Mouse (Mus musculus): ENCODE results near the gene Sh2d6.
"Not testable (repeated sequence)": the region's sequence is repeated elsewhere in the genome, so short reads cannot be mapped to it uniquely, and the experiment has no call there.

Sh2d6 gene

GRCm38 (mm10) chr6:72535165-72535564 is 13.7 kb upstream of the Sh2d6 start:
- peak; percentile 73 to 87 for DNase-seq (ENCODE audit: low spot score in 2 of 2)

GRCm38 (mm10) chr6:72534035-72534809 is 12.7 kb upstream of the Sh2d6 start:
- DNase-seq (ENCODE audit: low spot score in 2 of 2), result peak in 1 of 2 experiments; percentile 62

GRCm38 (mm10) chr6:72533555-72533954 is 12.0 kb upstream of the Sh2d6 start:
- not testable (repeated sequence) for DNase-seq (ENCODE audit: low spot score in 2 of 2)

- no peak for DNase-seq (ENCODE audit: low spot score in 2 of 2)
These were observed 11.1 kb upstream of the Sh2d6 start for GRCm38 (mm10) chr6:72532580-72532979.

GRCm38 (mm10) chr6:72528410-72529151 is 7.1 kb upstream of the Sh2d6 start:
- no peak for DNase-seq (ENCODE audit: low spot score in 2 of 2)

GRCm38 (mm10) chr6:72527070-72527469 is 5.6 kb upstream of the Sh2d6 start:
- DNase-seq (ENCODE audit: low spot score in 2 of 2), result no peak

GRCm38 (mm10) chr6:72524160-72524559 is 2.7 kb upstream of the Sh2d6 start:
- no peak for DNase-seq (ENCODE audit: low spot score in 2 of 2)

- DNase-seq (ENCODE audit: low spot score in 2 of 2), result no peak
These were observed 1.7 kb upstream of the Sh2d6 start for GRCm38 (mm10) chr6:72523222-72523621.

- no peak for DNase-seq (ENCODE audit: low spot score in 2 of 2)
These were observed 781 bp upstream of the Sh2d6 start for GRCm38 (mm10) chr6:72522288-72522687.

- DNase-seq (ENCODE audit: low spot score in 2 of 2), result no peak
These were observed 603 bp downstream of the Sh2d6 start for GRCm38 (mm10) chr6:72520904-72521303.

- no peak for DNase-seq (ENCODE audit: low spot score in 2 of 2)
These were observed 1.4 kb downstream of the Sh2d6 start for GRCm38 (mm10) chr6:72519892-72520663.

GRCm38 (mm10) chr6:72519303-72519702 is 2.2 kb downstream of the Sh2d6 start:
- DNase-seq (ENCODE audit: low spot score in 2 of 2), result no peak

- DNase-seq (ENCODE audit: low spot score in 2 of 2), result no peak
These were observed 2.7 kb downstream of the Sh2d6 start for GRCm38 (mm10) chr6:72518842-72519241.

GRCm38 (mm10) chr6:72515644-72516043 is 5.9 kb downstream of the Sh2d6 start:
- DNase-seq (ENCODE audit: low spot score in 2 of 2), result no peak

- DNase-seq (ENCODE audit: low spot score in 2 of 2), result no peak
These were observed 8.5 kb downstream of the Sh2d6 start for GRCm38 (mm10) chr6:72513071-72513440.

- DNase-seq (ENCODE audit: low spot score in 2 of 2), result peak; percentile 82
These were observed 9.0 kb downstream of the Sh2d6 start for GRCm38 (mm10) chr6:72512386-72513070.

GRCm38 (mm10) chr6:72510686-72511421 is 10.7 kb downstream of the Sh2d6 start:
- DNase-seq (ENCODE audit: low spot score in 2 of 2), result no peak

GRCm38 (mm10) chr6:72509872-72510435 is 11.6 kb downstream of the Sh2d6 start:
- DNase-seq (ENCODE audit: low spot score in 2 of 2), result no peak

GRCm38 (mm10) chr6:72508596-72508995 is 12.9 kb downstream of the Sh2d6 start:
- no peak for DNase-seq (ENCODE audit: low spot score in 2 of 2)

- DNase-seq (ENCODE audit: low spot score in 2 of 2), result no peak
These were observed 15.4 kb downstream of the Sh2d6 start for GRCm38 (mm10) chr6:72506104-72506503.

GRCm38 (mm10) chr6:72503939-72504338 is 17.6 kb downstream of the Sh2d6 start:
- no peak for DNase-seq (ENCODE audit: low spot score in 2 of 2)
